Mouse (Mus musculus) layer of hippocampus, postnatal 25 days (tissue): ENCODE measurements around the gene Spaca6. TPM values are rescaled to one million over a fixed set of nuclear protein-coding genes. Genes with fewer than 3 reads are reported as not detected.
A peak's percentile ranks its signal among the peaks of the same experiment; 100 is the strongest.
"Not testable (repeated sequence)": the region's sequence is repeated elsewhere in the genome, so short reads cannot be mapped to it uniquely, and the experiment has no call there.

ENCODE experiments used
- DNase-seq, 2 experiments: peaks; one replicate each; pipeline ENCODE4 v3.0.0; 2022; ENCODE audit warnings: mixed read lengths in 2 of 2, low spot score in 1 of 2; ENCODE audit errors: extremely low spot score in 1 of 2
- total RNA-seq, 2 experiments: library from RNA; stranded (reverse); gene quantifications; 2 replicates each; pipeline ENCODE4 v1.2.3; 2021

The Spaca6 gene
- total RNA-seq, 2 experiments from 2014 or later: 48.8 to 109 TPM

DNA sequence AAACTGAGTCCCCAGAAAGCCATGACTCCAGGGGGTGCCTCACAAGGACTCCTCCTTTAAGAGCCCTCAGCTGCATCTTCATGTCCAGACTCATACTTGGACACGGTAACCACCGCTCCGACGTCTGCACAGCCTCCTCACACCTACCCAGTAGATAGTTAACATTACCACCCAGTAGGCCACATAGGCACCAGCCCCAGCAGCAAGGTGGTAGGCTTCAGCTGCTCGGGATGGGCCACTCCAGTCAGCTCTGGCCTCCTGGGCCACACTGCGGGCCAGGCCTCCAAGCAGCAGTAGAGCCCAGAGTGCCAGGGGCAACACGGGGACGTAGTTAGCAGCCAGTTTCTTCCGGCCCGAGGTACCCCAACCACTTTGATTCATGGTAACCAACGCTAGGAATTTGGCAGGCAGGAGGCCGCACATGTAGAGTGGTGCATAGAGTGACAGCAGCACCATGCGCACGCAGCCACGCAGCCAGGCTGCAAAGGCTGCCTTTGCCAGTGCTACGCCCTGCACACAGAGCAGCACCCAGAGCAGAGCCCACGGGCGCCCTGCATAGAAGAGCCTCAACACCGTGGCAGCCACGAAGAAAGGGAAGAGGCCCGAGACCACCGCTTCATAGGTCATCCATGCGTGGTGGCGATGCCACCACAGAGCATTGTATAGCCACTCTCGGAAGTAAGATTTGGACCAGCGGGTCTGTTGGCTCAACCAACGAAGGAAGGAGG lies 16.7 kb downstream of the Spaca6 start:
- DNase-seq: no peak

- not testable (repeated sequence) for DNase-seq
Observed at GRCm38 (mm10) chr17:17844606-17845005, 17.6 kb downstream of the Spaca6 start.

DNA sequence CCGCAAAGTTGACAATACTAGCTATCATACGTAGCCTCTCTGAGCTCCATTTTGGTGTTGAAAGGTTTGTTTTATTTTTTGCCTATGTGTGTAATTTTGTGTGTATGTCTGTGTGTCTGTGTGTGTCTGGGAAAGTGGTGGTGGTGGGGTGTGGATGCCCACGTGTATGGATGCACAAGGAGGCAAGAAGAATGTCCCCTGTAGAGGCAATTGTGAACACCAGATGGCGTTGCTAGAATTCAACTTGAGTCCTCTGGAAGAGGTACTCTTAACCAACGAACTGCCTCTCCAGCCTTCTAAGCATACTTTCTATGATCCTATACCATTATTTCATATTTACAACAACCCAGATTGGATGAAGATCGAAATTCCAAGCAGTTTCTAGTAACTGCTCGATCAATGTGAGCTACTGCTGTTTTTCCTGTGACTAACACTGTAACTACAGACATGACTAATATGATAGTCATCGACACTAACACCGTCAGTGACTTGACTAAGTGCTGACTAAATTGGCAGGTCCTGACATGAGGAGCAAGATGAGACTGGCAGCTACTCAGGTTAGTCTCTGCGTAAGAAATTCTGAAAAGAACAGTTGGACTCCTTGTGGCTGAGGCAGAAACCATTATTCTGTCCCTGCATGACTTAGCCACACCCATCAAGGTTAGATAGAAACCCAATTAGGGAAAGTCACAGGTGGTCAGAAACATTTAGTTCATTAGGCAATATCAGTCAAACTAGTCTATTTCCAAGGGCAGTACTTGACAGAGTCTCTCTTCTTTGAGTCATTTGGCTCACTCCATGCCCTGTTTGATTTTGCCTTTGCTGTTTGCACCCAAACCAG lies 18.4 kb downstream of the Spaca6 start:
- DNase-seq: peak in 1 of 2 experiments; percentile 13

DNA sequence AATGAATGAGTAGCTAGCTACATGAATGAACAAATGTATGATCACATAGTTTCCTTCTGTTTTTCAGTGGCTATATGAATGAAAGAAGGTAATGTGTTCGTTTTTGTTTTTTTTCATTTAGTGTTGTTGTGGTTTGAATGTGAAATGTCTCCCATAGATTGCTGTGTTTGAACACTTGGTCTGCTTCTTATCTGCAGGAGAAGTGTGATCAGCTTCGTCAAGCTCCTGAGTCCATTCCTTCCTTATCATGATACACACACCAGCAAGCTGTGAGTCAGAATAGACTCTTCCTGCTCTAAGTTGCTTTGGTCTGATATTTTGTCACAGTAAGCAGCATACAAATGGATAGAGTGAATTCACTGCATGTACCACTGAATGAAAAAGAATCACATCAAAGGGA lies 22.0 kb downstream of the Spaca6 start:
- no peak for DNase-seq

GRCm38 (mm10) chr17:17849906-17850712 lies 23.2 kb downstream of the Spaca6 start:
- no peak for DNase-seq

DNA sequence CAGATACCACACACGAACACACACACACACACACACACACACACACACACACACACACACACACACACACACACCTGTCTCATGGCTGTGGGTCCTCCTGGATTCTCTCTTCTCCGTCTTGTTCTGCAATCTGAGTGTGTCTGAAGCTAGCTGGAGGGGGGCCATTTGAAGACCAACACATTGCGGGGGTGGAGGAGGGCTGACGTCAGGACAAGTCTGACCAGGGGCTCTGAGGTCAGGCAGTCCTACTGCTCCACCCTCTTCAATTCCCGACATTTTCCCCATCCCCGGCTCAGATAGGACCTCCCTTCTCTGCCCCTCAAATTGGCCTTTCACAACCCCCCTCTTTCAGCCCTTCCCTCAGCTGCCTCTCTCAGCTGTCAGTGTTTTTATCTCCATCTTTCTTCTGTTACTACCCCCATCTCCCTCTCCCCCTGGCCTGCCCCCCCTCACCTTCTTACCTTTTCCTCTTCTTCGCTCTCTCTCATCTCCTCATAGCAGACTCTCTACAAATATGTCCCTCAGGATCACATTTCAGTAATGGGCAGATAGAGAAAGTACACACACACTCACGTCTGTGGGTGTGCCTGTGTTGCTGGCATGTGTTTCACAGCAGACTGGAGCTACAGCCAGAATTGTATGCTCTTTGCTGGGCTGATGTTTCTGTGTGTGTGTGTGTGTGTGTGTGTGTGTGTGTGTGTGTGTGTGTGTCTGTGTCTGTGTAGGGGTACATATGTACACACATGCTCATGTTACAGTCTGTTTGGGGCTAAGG lies 28.3 kb downstream of the Spaca6 start, which contains the start of gene Has1:
Gene Has1 (minus strand): TSS at position 142 of the 775 bp plus-strand sequence.
- no peak for DNase-seq

GRCm38 (mm10) chr17:17856612-17857011 lies 29.7 kb downstream of the Spaca6 start:
- no peak for DNase-seq

DNA sequence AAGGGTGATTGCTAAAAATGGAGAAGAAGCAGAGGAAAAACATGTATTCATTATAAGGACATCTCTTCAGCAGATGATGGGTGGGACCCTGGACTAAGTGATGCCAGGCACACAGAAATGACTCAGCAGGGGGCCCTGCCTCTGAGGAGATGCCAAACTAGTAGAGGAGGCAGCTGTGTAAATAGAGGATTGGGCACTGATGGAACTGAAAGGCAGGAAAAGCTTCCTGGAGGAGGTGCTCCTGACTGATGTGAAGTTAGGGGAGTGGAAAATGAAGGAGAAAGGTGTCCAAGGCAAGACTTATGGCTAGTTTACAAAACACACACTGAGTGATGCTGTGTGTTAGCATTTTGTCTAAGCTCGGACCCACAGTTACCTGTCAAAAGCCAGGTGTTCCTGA lies 30.5 kb downstream of the Spaca6 start:
- DNase-seq: no peak

- DNase-seq: no peak
Observed at GRCm38 (mm10) chr17:17860110-17860509, 33.2 kb downstream of the Spaca6 start.

DNA sequence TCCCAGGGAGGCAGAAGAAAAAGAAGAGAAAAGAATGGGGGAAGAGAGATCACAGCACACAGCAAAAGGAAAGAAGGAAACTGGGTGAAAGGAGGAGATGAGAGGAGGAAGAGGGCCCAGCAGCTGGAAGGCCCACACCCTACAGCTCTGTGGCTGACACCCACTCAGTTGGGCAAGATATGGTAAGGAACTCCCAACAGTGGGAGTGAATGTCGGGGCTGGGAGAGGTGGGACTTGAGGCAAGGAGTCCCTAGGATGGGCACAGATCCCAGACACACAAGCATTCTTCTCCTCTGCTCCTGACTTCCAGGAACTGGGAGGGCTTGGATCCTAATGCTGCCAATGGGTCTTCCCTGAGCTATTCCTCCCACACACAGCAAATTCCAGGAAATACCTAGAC lies 35.4 kb downstream of the Spaca6 start:
- no peak for DNase-seq

- no peak for DNase-seq
Observed at GRCm38 (mm10) chr17:17865168-17865567, 38.2 kb downstream of the Spaca6 start.

GRCm38 (mm10) chr17:17866801-17867469 lies 40.0 kb downstream of the Spaca6 start:
- DNase-seq: no peak

DNA sequence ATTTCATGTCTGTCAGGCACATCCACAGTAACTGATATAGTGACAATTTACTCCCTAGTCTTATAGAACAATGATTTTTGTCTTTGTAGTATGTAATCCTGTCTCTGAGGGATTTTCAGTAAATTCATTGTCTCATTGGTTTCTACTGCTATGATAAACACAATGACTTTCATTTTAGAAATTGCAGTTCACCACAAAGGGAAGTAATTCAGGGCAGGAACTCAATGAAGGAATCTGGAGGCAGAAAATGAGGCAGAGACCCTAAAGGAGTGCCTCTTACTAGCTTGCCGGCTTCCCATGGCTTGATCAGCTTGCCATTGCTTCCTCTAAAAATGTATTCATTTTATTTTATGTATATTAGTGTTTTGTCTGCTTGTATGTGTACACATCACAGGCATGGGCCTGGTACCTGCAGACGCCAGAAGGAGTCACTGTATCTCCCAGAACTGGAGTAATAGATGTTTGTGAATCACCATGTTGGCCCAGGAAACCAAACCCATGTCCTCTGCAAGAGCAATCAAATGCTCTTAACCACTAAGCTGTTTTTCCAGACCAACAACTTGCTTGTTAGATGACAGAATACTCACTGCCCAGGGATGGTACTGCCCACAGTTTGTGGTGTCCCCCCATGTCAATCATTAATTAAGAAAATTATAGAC lies 44.1 kb downstream of the Spaca6 start:
- DNase-seq: no peak

DNA sequence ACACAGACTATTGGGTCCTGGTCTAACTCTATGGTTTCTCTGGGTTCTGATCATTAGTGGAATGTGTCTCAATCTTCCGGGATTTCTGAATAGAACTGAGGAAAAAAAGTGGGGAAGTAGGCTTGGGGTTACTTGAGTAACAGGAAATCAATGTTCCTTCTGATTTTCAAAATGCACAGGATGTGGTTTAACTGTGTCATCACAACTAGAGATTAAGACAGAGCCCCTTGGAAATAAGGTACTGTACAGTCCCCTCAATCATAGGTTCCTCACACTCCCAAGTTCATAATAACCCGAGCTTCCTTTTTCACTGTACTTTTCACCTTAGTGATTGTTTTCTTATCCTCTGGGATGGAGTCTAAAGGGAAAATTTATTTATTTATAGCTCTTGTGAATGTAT lies 44.7 kb downstream of the Spaca6 start:
- DNase-seq: no peak

DNA sequence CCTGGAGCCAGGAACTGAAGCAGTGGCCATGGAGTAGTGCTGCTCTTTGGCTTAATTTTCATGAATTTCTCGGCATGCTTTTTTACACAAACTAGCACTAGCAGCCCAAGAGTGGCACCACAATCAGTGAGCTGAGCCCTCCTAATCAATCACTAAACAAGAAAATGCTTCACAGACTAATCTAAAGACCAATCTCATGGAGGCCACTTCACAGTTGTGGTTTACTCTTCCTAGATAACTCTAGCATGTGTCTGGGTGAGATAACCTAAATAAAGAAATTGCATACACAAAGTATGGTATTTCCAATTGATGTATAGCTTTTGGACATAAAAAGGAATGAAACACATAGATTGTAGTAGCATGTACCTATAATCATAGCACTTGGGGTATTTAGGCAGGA lies 52.4 kb downstream of the Spaca6 start:
- no peak for DNase-seq

DNA sequence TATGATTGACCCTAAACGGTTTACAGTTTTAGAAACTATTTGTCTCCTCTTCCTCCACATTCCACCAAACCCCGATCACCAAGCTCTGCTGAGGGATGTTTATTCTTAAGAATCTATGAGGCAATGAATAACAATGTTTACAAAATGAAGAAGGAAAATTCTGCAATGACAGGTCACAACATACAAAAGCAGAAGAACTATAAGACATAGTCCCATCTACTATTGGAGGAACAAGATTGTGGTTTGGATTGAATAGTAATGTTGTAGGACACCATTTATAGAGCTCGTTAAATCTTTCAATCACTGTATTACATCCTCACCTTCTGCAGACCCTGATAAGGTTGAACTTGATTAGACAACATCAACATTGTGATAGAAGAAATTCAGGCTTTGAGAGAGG lies 55.7 kb downstream of the Spaca6 start:
- DNase-seq: no peak

DNA sequence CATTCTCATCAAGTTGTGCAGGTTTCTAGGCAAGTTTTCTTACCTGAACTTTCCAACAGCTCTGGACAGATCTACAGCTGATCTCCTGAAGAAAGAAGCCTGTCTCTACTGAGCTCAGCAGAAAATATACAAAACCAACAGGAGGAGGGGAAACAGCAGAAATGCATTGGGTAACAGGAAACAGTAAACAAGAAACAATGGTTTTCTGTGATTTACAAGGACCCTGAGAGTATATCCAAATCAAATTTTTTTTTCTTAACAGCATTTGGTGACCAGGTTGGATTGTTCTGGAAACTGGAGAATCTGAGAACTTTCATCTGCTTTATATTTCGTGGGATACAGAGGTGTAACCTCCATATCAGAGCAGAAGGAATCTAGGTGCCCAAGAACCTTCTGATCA lies 56.9 kb downstream of the Spaca6 start, which contains the start of gene Fpr1:
Gene Fpr1 (minus strand): TSS at position 101 of the 400 bp plus-strand sequence.
- no peak for DNase-seq

- DNase-seq: no peak
Observed at GRCm38 (mm10) chr17:17887774-17888248, 60.9 kb downstream of the Spaca6 start, which contains the start of the genes Fpr2 and Fpr3. Gene Fpr2, plus strand, starts transcription at chr17:17887824. Gene Fpr3, plus strand, starts transcription at chr17:17887852.
